Mouse (Mus musculus) testis, postnatal 14 days (tissue): ENCODE data around the gene Gm3591.
"Not testable (repeated sequence)": the region's sequence is repeated elsewhere in the genome, so short reads cannot be mapped to it uniquely, and the experiment has no call there.

Experiments
- DNase-seq: peaks from one replicate; pipeline ENCODE4 v3.0.0; 2021; ENCODE audit warnings: low spot score

Gm3591 gene

GRCm38 (mm10) chr14:6412382-6412781, at the start of gene Gm3591:
Gm3591 (minus strand) TSS chr14:6412482.
- not testable (repeated sequence) for DNase-seq

- DNase-seq = not testable (repeated sequence)
Measured at GRCm38 (mm10) chr14:6444511-6444910, 32.2 kb upstream of the Gm3591 start, which contains the start of gene Gm3594. Gm3594 (minus strand) TSS chr14:6444611.

- peak; percentile 2 for DNase-seq
Measured at GRCm38 (mm10) chr14:6440774-6441173, 28.5 kb upstream of the Gm3591 start.

GRCm38 (mm10) chr14:6440206-6440605, 27.9 kb upstream of the Gm3591 start:
- DNase-seq = not testable (repeated sequence)

- DNase-seq = peak; percentile 17
Measured at GRCm38 (mm10) chr14:6426766-6427165, 14.5 kb upstream of the Gm3591 start.

- peak; percentile 3 for DNase-seq
Measured at GRCm38 (mm10) chr14:6426353-6426752, 14.1 kb upstream of the Gm3591 start.

GRCm38 (mm10) chr14:6390219-6390618, 22.1 kb downstream of the Gm3591 start, which contains the start of gene Gm16440:
Gm16440 (minus strand) TSS chr14:6390319.
- not testable (repeated sequence) for DNase-seq
